Mouse (Mus musculus): ENCODE measurements around the gene Kif6.

Gene Kif6

DNA sequence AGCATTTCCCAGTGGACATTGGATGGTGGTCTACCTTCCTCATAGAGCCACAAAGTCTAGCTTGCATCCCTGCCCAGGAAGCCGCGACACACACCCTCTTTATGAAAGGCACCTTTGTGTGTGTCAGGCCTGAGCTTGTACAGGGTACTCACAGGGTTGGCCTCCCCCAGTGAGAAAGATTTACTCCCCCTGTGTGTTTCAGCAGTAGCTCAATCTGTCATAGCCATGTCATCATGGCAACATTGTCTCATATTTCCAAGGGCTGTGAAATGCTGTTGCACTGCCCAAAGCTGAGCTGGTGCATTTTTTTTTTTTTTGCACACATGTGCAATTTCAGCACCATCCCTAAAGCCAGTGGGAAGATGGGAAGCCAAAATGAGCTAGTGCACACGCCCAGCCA lies 224.3 kb downstream of the Kif6 start:
- no peak for DNase-seq (ENCODE audit: low spot score in 2 of 2)

GRCm38 (mm10) chr17:49851210-49851609 lies 236.3 kb downstream of the Kif6 start:
- no peak for DNase-seq (ENCODE audit: low spot score in 2 of 2)

GRCm38 (mm10) chr17:49852183-49852582 lies 237.2 kb downstream of the Kif6 start:
- DNase-seq (ENCODE audit: low spot score in 2 of 2), result no peak

DNA sequence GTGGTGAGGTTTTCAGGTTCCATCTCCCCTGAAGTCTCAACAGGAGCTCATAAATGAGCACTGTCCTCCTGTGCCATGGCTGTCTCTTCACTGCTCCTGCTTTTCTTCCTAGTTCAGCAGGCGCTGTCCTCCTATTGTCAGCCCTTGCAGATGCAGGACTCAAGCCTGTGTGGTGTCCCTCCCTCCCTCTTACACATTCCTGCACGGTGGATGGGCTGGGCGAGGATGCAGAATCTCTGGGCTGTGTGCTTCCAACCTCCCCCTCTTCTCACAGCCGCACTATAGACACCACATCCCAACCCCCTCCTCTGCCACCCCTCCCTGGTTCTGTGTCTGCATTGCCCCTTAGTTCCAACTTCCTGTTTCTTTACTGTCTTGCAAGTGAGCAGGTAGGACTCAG lies 240.8 kb downstream of the Kif6 start:
- no peak for DNase-seq (ENCODE audit: low spot score in 2 of 2)

DNA sequence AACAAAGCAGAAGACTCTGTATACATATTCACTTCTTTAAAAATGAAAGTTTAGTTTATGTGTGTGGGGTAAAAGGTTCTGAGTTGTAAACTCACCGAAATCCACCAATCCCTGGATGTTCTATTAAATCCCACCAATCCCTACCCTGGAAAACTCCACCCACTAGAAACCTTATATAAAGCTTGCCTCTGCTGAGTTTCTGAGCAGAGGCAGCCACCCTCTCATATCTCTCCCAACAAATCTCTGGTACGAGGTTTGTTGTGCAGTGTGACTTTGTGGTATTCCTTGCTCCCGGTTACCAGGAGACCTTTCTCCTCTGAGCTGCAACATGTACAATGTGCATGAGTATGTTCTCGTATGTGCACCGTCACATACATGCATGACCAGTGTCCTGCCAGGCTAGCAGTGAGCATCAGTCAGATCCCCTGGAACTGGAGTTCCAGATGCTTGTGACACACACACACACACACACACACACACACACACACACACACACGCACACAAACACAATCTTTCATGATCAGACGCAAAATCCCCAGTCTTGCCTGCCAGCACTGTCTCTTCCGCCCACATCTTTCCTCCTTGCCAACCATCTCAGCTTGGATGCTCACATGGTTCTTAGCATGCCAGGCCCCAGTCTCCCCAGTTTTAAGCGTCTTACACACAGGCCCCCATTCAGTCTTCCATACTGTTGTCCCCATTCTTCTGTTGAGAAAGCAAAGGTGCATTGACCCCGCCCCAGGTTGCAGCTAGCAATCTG lies 245.3 kb downstream of the Kif6 start:
- DNase-seq (ENCODE audit: low spot score in 2 of 2), result no peak

DNA sequence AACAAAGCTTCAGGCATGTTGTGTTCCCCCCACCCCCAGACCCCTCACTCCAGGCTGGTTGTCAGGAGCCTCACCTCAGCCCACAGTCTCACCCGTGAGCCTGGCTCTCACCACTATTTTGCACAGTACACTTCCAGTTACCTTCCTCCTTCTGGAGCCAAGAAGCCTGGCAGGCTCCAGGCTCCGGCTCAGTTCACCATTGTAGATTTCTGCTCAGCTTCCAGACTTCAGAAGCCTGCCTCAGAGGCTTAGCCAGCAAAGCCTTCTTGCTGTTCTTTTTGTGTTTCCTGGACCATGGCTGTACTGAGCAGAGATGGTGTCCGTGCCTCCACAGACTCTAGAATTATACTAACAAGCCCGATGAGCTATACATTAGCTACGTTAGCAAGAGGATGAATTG lies 248.7 kb downstream of the Kif6 start:
- DNase-seq (ENCODE audit: low spot score in 2 of 2), result no peak

DNA sequence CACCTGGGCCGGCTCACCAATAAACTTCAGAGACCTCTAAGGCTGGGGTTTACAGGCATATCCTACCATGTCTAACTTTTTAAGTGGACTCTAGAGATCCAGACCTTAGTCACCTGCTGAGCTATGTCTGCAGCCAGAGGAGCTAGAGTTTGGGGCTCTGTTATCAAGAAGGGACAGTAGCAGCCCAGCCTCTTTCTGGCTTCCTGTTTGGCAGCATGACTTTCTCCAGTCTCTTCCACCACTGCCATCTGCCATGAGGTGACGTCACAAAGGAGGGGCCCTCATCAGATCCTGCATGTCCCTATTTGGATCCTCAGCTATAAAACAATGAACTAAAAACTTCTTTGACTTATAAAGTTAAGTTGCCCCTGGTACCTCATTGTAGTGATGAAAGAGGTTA lies 250.7 kb downstream of the Kif6 start:
- no peak for DNase-seq (ENCODE audit: low spot score in 2 of 2)

- DNase-seq (ENCODE audit: low spot score in 2 of 2), result no peak
Measured at GRCm38 (mm10) chr17:49866653-49867215, 251.8 kb downstream of the Kif6 start.

DNA sequence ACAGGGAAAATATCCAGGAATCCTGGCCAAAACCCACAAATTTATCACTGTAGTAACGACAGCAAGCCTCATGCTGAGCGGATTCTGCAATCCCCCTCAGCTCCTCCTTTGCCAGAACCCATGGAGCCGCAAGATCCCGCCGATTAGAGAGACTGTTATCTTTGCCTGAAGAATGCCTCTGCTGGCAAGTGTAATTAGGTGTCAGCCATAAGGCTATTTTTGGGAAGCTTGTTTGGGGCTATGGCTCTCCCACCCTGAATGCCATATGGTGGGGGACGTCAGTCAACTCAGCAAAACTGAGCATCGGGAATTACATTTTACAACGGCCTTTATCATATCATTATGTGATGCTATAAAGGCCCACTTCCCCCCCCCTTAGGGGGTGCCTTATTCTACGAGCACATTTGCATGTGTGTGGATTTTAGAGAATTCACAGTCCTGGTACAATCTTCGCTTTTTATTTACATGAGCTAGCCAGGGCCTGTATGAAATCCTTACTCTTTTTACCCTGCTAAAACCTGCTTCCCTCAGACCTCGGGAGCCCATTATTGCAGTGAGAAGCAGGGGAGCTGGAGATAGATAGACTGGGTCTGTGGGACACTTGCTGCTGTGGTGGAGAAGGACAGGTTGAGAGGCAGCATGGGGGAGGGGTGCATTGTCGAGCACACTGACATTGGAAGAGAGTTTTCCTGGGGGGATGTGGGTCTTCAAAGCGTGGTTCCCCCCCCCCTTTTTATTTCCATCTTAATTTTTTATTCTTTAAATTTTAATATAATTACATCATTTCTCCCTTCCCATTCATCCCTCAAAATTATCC lies 252.6 kb downstream of the Kif6 start:
- DNase-seq (ENCODE audit: low spot score in 2 of 2), result no peak

DNA sequence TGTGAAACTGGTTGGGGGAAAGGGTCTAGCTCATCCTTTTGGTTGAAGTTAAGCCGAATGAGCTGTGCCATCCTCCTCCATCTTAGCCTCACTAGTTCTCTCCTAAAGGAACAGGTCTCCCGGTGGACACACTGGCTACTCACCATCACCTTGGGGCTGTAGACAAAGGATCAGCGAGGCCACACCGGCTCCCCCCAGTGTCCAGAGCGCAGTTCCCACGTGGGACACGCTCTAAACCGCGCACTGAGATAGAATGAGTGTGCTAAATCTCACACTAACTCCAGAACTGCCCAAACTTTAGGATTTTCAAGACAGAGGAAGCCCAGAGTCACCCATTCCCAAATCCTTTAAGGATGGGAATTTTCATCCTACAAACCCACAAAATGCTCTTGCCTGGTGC lies 254.3 kb downstream of the Kif6 start:
- no peak for DNase-seq (ENCODE audit: low spot score in 2 of 2)

- DNase-seq (ENCODE audit: low spot score in 2 of 2), result no peak
Measured at GRCm38 (mm10) chr17:49872305-49872704, 257.4 kb downstream of the Kif6 start.

GRCm38 (mm10) chr17:49874746-49875145 lies 259.8 kb downstream of the Kif6 start:
- DNase-seq (ENCODE audit: low spot score in 2 of 2), result no peak

GRCm38 (mm10) chr17:49875401-49875800 lies 260.5 kb downstream of the Kif6 start:
- DNase-seq (ENCODE audit: low spot score in 2 of 2), result no peak

DNA sequence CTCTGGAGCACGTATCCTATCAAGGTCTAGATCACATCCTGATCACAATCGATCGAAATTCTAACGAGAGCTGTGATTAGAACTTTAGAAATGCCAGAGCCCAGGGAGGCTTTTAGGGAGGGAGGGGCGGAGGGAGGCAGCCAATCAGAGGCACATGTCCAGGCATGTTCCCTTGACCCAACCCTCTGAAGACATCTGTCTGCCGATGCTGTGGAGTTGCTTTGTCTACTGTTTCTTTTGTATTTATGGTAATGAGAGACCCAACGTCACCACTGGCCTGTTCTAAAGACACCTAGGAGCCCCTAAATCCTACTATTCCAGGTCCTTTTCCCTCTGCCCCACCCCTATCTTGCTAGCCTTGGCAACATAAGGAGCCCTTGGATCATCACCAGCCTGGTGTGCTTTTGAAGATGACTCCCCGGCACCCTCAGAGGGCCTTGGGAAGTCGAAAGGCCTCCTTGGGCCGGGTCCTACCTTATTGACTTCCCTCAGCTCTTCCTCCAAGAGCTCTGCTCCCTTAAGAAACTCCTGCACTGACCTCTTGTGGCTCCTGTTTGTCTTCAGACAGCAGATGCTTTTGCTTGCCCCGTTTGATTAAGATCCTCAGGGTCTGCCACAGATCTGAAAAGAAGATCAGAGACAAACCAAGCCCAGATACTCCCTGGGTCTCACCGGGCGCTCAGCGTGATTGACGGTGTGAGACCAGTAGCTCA lies 261.2 kb downstream of the Kif6 start:
- DNase-seq (ENCODE audit: low spot score in 2 of 2), result no peak

- DNase-seq (ENCODE audit: low spot score in 2 of 2), result no peak
Measured at GRCm38 (mm10) chr17:49880919-49881744, 266.2 kb downstream of the Kif6 start.

- DNase-seq (ENCODE audit: low spot score in 2 of 2), result no peak
Measured at GRCm38 (mm10) chr17:49881796-49882195, 266.9 kb downstream of the Kif6 start.

GRCm38 (mm10) chr17:49883136-49883755 lies 268.3 kb downstream of the Kif6 start:
- no peak for DNase-seq (ENCODE audit: low spot score in 2 of 2)

DNA sequence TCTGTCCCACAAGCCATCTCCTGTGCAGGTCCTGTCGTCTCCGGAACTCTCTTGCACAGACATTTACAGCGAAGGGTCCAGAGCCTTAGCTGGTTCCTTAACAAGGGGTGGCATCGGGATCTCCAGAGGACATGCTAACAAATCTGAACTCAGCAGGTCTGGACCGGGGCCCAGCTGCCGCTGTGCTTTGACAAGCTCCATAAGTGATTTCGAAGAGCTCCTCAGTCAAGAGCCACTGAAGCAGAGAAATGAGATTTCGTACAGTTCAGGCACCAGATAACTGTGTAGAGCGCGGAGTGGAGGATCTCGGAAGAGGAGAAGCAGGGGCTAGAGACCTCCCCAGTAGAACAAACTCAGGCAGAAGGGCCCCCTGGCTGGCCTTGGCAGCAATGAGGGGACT lies 270.1 kb downstream of the Kif6 start:
- DNase-seq (ENCODE audit: low spot score in 2 of 2), result no peak

GRCm38 (mm10) chr17:49889629-49890028 lies 274.7 kb downstream of the Kif6 start:
- DNase-seq (ENCODE audit: low spot score in 2 of 2), result no peak

- no peak for DNase-seq (ENCODE audit: low spot score in 2 of 2)
Measured at GRCm38 (mm10) chr17:49890861-49891260, 275.9 kb downstream of the Kif6 start.

DNA sequence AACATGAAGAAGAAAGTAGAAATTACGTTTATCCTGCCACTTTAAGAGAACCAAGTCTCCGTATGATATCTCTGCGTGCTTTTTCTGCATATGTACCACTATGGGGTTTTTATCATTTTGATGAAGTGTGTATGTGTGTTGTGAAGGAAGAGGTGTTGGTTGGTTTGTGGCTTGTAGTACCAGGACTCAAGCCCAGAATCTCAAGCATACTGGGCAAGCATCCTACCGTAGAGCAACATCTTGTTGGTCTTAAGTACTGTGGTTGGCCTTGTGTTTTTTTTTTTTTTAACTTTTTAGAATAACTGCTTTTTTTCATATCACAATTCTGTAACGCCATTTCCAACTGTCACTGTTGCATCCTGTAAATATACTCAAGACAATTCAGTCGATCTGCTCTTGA lies 277.5 kb downstream of the Kif6 start:
- DNase-seq (ENCODE audit: low spot score in 2 of 2), result no peak

Data from spleen, postnatal 14 days (tissue).